Mouse (Mus musculus) bone marrow, adult 2 months (tissue): ENCODE measurements around the gene Olfr1495.

Experiments used
- CTCF ChIP-seq: fragments of 200-500 bp; IDR thresholded peaks from 2 replicates; pipeline ENCODE4 v1.5.1; 2011; ENCODE audit warnings: low read length, control low read depth; ENCODE audit not compliant: control insufficient read depth, insufficient read depth
- POLR2A ChIP-seq: fragments of 200-500 bp; IDR thresholded peaks from 2 replicates; pipeline ENCODE4 v1.6.1; 2011; ENCODE audit warnings: low read depth, mild to moderate bottlenecking, control low read depth, low read length, borderline replicate concordance; ENCODE audit not compliant: control insufficient read depth

- TF ChIP-seq POLR2A (no peak), CTCF (no peak)
Observed at GRCm38 (mm10) chr19:13749366-13749765, 15.0 kb upstream of the Olfr1495 start.
